Mouse (Mus musculus) WW6 (cell line): ENCODE results near the gene Serpina3j.
"Not testable (repeated sequence)": the region's sequence is repeated elsewhere in the genome, so short reads cannot be mapped to it uniquely, and the experiment has no call there.

Experiments used
- DNase-seq: peaks from one replicate; pipeline ENCODE4 v3.0.0-alpha.2; 2013; ENCODE audit warnings: low read depth, low spot score

The Serpina3j gene

GRCm38 (mm10) chr12:104314253-104314652 lies at the start of gene Serpina3j:
Gene Serpina3j (plus strand): TSS chr12:104314553.
- no peak for DNase-seq

DNA sequence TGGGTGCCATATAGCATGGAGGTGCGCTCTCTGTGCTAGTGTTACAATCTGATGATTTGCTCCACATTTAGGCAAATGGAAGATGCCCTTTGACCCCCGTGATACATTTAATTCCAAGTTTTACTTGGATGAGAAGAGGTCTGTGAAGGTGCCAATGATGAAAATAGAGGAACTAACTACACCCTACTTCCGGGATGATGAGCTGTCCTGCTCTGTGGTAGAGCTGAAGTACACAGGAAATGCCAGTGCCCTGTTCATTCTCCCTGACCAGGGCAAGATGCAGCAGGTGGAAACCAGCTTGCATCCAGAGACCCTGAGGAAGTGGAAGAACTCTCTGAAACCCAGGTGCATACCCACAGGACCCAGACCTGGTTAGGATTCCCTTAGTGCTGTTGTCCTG lies 48.0 kb upstream of the Serpina3j start:
- DNase-seq: no peak

DNA sequence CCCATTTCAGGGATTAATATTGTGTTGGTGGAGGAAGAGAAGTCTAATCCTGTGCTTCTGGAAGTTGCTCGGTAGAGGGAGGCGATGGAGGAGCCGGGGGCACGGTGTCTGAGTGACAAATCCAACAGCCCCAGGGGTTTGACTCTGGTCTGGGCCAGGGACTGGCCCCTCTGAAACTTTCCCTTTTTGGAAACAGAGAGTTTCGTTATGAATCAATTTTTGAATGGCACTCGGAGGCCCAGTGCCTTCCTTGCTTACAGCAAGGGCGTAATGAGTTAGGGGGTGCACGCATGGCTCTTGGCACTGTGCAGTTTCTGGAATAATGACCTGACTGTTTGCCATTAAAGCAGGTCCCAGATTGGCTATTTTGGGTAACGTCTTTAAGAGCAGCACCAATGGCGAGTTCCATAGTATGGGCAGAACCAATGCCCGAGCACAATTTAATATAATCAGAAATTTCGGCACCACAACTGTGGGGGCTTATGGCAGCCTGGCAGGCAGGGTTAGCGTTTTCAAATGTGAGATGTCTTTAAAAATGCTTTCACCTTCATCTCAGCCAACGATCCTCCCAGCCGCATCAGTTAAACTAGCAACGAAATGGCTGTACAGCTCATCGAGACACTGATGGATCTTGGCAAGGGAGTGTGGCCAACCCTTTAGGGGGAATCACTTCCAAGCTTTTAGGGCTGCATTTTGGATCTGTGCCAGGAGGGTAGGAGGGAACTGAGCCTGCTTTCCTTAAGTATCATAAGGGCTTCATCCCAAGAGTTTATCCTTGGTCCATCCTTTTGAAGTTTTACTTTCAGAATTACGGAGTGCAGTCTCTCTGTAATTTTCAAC lies 35.9 kb upstream of the Serpina3j start:
- no peak for DNase-seq

DNA sequence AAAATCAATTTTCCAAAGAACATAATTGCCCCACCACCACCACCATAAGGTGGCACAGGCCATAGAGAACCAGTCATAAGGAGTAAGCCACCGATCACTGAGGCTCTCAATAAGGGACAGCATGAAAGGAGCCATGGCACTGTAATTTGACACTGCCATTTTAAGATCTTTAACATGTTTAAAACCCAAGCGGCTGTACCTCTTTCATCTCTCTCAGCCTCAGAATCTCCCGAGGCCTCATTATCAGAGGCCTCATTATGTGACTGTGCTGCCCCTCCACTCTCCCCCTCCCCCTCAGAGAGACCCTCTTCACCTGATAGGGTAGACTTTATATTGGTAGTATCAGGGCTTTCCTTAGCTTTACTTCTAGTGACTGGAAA lies 35.3 kb upstream of the Serpina3j start:
- no peak for DNase-seq

DNA sequence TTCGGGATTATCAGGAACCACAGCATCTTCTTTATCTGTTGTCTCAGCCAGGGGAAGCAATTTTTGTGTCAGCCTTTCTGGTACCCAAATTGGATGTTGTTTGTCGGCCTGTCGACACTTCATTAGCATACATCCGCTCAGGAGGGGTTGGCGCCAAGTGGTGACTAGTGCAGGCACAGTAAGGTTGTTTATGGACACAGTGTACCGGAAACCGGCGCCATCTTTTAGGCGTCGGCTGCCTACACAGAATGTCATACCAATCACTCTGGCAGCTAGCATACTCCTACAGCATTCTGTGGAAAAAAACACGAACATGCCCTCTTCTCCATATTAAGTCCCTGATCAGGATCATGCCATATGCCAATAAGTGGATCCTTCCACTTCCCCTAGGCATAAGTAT lies 31.0 kb upstream of the Serpina3j start:
- no peak for DNase-seq

- DNase-seq: no peak
Observed at GRCm38 (mm10) chr12:104288336-104288735, 26.0 kb upstream of the Serpina3j start.

GRCm38 (mm10) chr12:104289872-104290271 lies 24.5 kb upstream of the Serpina3j start:
- DNase-seq: no peak

DNA sequence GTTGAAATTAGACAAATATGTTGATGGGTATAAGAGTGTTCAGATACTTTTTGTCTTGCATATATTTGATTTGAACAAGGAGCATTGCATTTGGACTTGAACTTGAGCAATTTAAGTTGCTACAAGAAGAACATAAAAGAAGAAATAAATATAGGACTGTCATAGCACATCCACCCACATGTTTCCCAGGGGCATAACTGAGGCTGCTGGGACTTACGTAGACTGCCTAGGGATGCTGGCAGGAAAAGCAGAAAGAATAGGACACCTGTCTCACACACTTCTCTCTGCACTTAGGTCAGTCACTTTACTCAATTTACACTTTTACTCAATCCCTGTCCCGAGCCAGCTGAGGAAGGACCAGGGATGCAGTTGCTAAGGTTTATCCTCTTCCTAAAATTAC lies 20.4 kb upstream of the Serpina3j start:
- no peak for DNase-seq

- DNase-seq: no peak
Observed at GRCm38 (mm10) chr12:104298049-104298448, 16.3 kb upstream of the Serpina3j start.

GRCm38 (mm10) chr12:104305991-104306390 lies 8.4 kb upstream of the Serpina3j start:
- no peak for DNase-seq

- DNase-seq: no peak
Observed at GRCm38 (mm10) chr12:104322454-104322853, 8.1 kb downstream of the Serpina3j start.

- no peak for DNase-seq
Observed at GRCm38 (mm10) chr12:104331701-104332100, 17.3 kb downstream of the Serpina3j start.

GRCm38 (mm10) chr12:104336873-104337272 lies 22.5 kb downstream of the Serpina3j start:
- DNase-seq: not testable (repeated sequence)

- DNase-seq: not testable (repeated sequence)
Observed at GRCm38 (mm10) chr12:104338226-104338625, 23.9 kb downstream of the Serpina3j start, which contains the start of the genes Serpina3k and Serpina3m. Gene Serpina3k (plus strand): TSS chr12:104338486. Gene Serpina3m (plus strand): TSS chr12:104338486.

DNA sequence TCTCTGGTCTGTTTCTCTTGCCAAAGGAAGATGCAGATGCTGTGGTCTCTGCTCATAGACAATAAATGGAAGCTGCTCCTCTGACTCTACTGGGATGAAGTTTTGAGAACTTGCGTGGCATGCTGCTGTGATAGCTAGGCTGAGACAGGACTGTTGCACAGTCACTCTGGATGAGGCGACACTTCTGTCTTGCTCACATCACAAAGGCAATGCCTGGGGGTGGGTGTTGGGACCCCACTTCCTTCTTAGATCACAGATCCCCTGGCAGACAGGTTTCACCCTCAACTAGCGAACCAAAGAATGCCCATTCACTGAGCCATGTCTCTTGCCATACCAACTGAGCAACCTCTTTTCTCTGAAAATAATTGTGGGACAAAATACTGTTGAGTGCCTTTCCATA lies 24.4 kb downstream of the Serpina3j start:
- no peak for DNase-seq

- DNase-seq: not testable (repeated sequence)
Observed at GRCm38 (mm10) chr12:104342489-104342888, 28.1 kb downstream of the Serpina3j start.

GRCm38 (mm10) chr12:104345181-104345580 lies 30.8 kb downstream of the Serpina3j start:
- DNase-seq: no peak

GRCm38 (mm10) chr12:104345707-104346106 lies 31.4 kb downstream of the Serpina3j start:
- no peak for DNase-seq

DNA sequence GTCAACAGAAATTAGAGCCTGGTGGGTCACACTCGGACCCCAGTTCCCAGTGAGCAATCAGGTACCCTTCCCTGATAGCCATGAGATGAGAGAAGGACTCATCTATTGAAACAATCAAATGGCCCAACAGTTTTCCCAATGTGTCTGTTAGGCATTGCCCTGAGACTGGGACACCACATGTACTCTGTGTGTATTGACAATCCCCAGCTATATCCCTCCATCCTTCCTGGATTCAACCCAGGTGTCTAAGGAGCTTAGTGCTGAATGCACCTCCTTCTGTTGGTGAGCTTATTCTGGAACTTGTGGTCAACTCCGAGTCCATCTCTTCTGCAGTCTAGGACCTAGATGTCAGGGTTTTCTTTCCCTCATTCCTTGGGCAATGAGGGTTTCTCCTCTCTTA lies 32.7 kb downstream of the Serpina3j start:
- no peak for DNase-seq

DNA sequence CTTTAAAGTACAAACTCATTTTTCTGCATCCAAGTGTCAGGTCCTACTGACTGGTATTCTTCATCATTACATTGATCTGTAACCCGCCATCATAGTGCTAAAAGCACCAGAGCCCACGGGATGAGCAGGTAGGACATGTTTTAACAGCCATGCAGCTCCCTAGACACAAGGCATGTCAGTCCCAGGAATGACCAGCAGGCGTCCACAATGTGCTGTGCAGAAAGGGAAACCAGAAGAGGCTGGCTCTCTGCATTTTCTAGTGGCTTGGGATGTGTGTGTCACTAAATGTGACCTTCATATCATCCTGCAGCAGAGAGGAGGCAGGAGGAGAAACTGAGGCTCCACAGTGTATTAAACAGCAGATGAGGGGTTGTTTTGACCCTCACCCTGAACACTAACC lies 37.5 kb downstream of the Serpina3j start:
- DNase-seq: not testable (repeated sequence)

DNA sequence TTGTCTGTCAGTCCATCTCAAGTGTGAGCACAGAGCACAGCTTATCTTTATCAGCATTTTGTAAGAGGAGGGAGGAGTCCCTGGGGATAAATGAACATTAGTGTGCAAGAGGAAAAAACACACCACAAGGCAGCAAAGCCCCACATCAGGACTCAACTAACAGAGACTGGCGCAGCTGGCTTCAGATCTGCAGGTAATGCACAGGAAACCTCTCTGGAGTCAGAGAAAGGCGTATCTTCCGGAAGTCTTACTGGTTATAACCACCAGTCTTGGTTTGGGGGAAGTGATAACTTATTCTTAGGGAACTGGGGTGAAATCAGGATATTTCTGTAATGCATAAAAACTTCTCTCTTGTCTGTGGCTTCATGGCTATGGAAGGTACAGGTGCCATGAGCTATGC lies 41.7 kb downstream of the Serpina3j start:
- DNase-seq: no peak

DNA sequence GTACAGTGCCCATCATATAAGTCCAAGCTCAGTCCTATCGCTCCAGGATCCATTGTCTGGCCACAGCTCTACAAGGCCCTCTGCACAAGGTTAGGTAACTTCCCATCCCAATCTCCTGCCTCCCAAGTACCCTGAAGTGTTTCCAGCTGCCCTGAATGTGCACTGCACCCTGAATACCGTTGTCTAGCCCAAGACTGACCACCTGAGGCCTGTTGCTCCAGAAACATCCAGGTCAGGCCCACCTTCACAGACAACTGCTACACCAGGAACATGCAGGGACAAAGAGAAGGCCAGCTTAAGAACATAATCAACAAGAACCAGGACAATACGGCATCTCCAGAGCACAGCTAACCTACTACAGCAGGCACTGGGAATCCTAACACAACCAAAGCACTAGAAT lies 55.6 kb downstream of the Serpina3j start:
- DNase-seq: no peak
